Mouse (Mus musculus): ENCODE data around the gene Spag6. TPM values are rescaled to one million over a fixed set of nuclear protein-coding genes. Genes with fewer than 3 reads are reported as not detected.

Spag6 gene
- total RNA-seq, 2 experiments from 2014 or later = 0.36 to 0.42 TPM

- DNase-seq (ENCODE audit: low spot score) = no peak
- intact Hi-C loops (cut with DNase I) = no loop called here
Observed at GRCm38 (mm10) chr2:18779830-18780229, 86.0 kb downstream of the Spag6 start.

- no peak for DNase-seq (ENCODE audit: low spot score)
- intact Hi-C loops (cut with DNase I) = no loop called here
Observed at GRCm38 (mm10) chr2:18781296-18781695, 87.5 kb downstream of the Spag6 start.

- DNase-seq (ENCODE audit: low spot score) = no peak
- intact Hi-C loops (cut with DNase I) = no loop called here
Observed at GRCm38 (mm10) chr2:18794261-18794660, 100.4 kb downstream of the Spag6 start.

- intact Hi-C loops (cut with DNase I) = no loop called here
- no peak for DNase-seq (ENCODE audit: low spot score)
Observed at GRCm38 (mm10) chr2:18797776-18798175, 103.9 kb downstream of the Spag6 start.

GRCm38 (mm10) chr2:18799265-18799965 lies 105.6 kb downstream of the Spag6 start:
- no peak for DNase-seq (ENCODE audit: low spot score)
- intact Hi-C loops (cut with DNase I) = no loop called here

Other genes starting within 250 kb of the Spag6 start
- gene Commd3, start 21.6 kb upstream of the Spag6 start, total RNA-seq (2021) = 100 to 1,000 TPM; 100 to 105 TPM
- gene Bmi1, start 17.0 kb upstream of the Spag6 start, total RNA-seq (2021) = 10 to 100 TPM; 65.2 to 72.8 TPM

All from heart, postnatal 25 days (tissue).